Mouse (Mus musculus): ENCODE data around the gene Golm1. TPM values are rescaled to one million over a fixed set of nuclear protein-coding genes. Genes with fewer than 3 reads are reported as not detected.
A peak's percentile ranks its signal among the peaks of the same experiment; 100 is the strongest.
"Not testable (repeated sequence)": the region's sequence is repeated elsewhere in the genome, so short reads cannot be mapped to it uniquely, and the experiment has no call there.

Gene Golm1
- total RNA-seq, 2 experiments from 2014 or later: 17.2 to 20.5 TPM

DNA sequence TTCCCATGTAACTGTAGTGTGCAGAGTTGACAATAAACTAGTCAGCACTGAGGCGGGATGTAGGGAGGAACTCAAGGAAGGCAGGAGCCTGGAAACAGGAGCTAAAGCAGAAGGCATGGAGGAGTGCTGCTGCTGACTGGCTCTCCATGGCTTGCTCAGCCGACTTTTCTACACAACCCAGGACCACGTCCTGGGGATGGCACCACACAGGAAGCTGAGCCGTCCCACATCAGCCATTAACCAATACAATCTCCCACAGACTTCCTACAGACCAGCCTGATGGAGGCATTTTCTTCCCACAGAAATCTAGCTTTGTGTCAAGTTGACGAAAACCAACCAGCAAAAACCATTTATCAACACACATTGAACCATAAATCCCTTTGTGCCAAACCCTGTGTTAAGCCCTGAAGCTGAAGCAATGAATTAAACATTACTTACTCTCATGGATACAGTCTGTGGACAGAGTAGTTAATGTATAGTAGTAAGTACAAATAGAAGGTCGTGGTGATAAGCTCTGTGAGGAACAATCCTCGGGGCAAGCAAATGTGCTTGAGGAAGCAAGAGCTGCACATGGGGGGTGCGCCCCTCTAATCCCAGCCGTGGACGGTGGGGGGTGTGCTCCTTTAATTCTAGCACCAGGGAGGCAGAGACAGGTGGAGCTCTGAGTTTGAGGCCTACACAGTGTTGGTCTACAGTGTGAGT lies 70.2 kb downstream of the Golm1 start:
- DNase-seq (ENCODE audit: low spot score in 2 of 2): no peak
- intact Hi-C loops (cut with DNase I): no loop called here

DNA sequence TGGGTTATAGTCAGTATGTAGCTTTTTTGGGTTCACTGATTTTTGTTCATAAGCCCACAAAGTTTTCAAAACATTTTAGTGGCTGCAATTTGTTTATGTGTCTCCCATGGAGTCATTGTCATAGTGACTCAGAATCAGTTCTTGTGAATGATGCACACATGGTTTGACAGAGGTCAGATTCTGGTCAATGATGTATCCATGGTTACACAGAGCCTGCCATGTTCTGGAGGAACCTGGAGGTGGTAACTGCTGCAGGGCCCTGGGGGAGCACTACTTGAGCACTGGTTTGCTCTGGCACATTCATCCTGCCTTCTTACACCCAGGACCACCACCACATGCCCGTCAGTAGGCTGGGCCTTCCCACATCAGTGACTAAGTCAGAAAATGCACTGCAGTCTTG lies 71.1 kb downstream of the Golm1 start:
- no peak for DNase-seq (ENCODE audit: low spot score in 2 of 2)
- intact Hi-C loops (cut with DNase I): no loop called here

DNA sequence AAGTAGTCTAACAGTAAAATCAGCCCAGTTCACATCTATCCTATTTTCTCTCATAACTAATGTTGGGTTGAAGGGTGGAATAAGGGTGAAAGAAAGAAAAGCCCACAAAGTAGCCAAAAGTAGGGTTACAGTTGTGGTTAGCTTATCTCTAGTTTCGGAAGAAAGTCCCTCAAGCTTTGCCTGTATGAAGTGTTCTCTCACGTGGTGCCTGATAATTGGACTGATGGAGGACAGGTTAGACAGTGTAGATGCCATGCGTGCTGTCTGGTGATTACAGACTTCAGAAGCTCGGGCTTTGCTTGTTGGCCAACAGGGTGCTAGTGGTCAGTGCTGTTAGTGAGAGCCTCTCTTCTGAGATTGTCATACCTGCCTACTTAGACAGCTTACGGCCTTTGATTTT lies 72.5 kb downstream of the Golm1 start:
- intact Hi-C loops (cut with DNase I): no loop called here
- no peak for DNase-seq (ENCODE audit: low spot score in 2 of 2)

DNA sequence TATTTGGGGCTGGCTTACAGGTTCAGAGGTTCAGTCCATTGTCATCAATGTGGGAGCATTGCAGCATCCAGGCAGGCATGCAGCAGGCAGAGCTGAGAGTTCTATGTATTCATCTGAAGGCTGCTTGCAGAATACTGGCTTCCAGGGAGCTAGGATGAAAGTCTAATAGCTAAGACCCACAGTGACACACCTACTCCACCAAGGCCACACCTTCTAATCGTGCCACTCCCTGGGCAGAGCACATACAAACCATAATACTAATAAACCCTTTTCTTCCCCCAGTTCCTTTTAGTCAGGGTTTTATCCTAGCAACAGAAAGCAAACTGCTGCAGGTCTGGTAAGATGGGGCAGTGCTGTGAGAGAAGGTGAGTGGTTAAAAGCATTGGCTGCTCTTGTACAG lies 83.0 kb downstream of the Golm1 start:
- intact Hi-C loops (cut with DNase I): no loop called here
- no peak for DNase-seq (ENCODE audit: low spot score in 2 of 2)

DNA sequence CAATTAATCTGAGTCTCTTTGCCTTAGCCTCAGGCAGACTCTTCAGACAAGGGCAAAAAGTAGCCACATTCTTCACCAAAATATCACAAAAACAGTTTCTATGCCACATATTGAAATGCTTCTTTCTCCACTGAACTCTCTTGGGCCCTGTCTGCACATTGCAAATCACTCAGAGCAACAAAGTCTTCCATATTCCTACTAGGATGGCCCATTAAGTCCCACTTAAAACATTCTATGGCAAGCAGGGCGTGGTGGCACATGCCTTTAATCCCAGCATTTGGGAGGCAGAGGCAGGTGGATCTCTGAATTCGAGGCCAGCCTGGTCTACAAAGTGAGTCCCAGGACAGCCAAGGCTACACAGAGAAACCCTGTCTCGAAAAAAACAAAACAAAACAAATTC lies 83.6 kb downstream of the Golm1 start:
- DNase-seq (ENCODE audit: low spot score in 2 of 2); intact Hi-C loops (cut with DNase I): not testable (repeated sequence)

DNA sequence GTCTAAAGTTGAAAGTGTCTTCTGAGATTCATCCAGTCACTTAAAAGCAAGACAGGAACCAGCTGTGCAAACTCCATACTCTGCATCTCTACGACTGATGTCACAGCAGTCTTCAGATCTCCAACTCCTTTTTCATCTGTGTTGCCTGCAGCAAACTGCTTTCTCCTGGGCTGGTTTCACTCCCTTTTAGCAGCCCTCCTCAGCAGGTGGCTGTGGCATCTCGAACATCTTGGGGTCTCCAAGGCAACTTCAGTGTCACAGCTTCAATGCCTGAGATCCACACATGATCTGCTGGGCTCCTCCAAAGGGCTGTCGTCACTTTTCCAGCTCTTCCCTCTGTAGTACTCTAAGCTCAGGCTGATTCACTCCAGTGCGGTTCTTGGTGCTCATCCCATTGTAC lies 84.9 kb downstream of the Golm1 start:
- intact Hi-C loops (cut with DNase I): no loop called here
- DNase-seq (ENCODE audit: low spot score in 2 of 2): no peak

- no peak for DNase-seq (ENCODE audit: low spot score in 2 of 2)
- intact Hi-C loops (cut with DNase I): no loop called here
Measured at GRCm38 (mm10) chr13:59589672-59590071, 85.9 kb downstream of the Golm1 start.

- DNase-seq (ENCODE audit: low spot score in 2 of 2): no peak
- intact Hi-C loops (cut with DNase I): no loop called here
Measured at GRCm38 (mm10) chr13:59587201-59587600, 88.4 kb downstream of the Golm1 start.

- DNase-seq (ENCODE audit: low spot score in 2 of 2): no peak
Measured at GRCm38 (mm10) chr13:59585648-59586005, 90.0 kb downstream of the Golm1 start.

DNA sequence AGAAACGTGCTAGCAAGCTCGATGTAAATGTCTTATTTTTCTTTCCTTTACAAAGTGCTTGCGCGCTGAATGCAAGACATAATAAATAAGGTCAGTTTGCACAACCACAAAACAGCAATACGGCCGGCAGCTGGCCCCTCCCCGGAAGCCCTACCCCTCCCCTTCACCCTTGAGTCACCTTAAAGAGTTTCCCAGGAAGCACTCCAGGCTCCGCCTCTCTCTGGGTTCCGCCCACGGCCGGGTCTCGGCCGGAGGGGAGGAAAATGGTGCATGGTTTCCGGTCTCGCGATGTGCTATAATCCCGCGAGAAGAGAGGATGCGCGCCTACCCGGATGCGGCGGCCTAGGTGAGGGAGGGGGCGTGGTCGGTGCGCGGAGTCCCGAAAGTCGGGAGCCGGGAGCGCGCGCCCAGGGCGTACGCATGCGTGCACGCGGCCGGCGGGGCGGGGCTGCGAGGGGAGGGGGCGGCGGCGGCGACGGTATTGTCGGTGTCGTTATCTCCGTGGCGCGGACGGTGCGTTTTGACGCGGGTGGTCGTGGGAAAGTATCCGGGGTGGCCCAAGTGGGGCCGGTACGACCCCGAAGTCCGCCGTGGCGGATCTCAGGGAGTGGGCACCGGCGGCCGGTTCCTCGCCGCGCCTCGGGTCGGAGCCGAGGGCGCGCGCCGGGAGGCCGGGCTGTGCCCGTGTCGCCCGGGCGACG lies 90.5 kb downstream of the Golm1 start, which contains the start of the genes Agtpbp1 and Naa35:
Gene Agtpbp1 (minus strand): TSS at position 281 of the 701 bp plus-strand sequence.
Gene Naa35 (plus strand): TSS at position 313 of the 701 bp plus-strand sequence.
- intact Hi-C loops (cut with DNase I): loop anchor here (2.0 kb wide), 1 partner anchor 28 kb away; no protein-coding TSS in a partner anchor
- DNase-seq (ENCODE audit: low spot score in 2 of 2): peak; percentile 99

More at GRCm38 (mm10) chr13:59585648-59586005, 90.0 kb downstream of the Golm1 start:
- intact Hi-C loops (cut with DNase I): loop anchor here (2.0 kb wide), 1 partner anchor 29 kb away; no protein-coding TSS in a partner anchor

Other genes with a start within 250 kb of the Golm1 start
- gene Agtpbp1, start 90.6 kb downstream of the Golm1 start, total RNA-seq (2021): 100 to 1,000 TPM; 340 to 342 TPM
- 10 to 100 TPM; 81.2 to 93.5 TPM for gene Naa35, start 90.6 kb downstream of the Golm1 start, total RNA-seq (2021)
- not detected for gene 4921517D22Rik, start 18.3 kb upstream of the Golm1 start, total RNA-seq (2021)
- gene Spata31d1a, start 34.5 kb upstream of the Golm1 start, total RNA-seq (2021): under 1 TPM; 0.12 to 0.25 TPM
- not detected for gene Spata31d1b, start 36.5 kb upstream of the Golm1 start, total RNA-seq (2021)
- not detected for gene Spata31d1d, start 55.9 kb upstream of the Golm1 start, total RNA-seq (2021)
- 1 to 10 TPM in 1 of 2 experiments, under 1 TPM in 1; 0.86 to 1.3 TPM for gene 1700014D04Rik, start 70.9 kb upstream of the Golm1 start, total RNA-seq (2021)
- 100 to 1,000 TPM; 146 to 158 TPM for gene Isca1, start 94.0 kb upstream of the Golm1 start, total RNA-seq (2021)
- gene Gm49354, start 106.4 kb upstream of the Golm1 start, total RNA-seq (2021): not detected
- 10 to 100 TPM; 56.0 to 66.8 TPM for gene Tut7, start 147.3 kb upstream of the Golm1 start, total RNA-seq (2021)

Data from left cerebral cortex, postnatal 36 days (tissue).